In genomic region chr3:107503716-107504115, GRCm38 (mm10) we compare ENCODE assay signal across 14 mouse cellular contexts.
"Had no signal": no experiment of that assay in that cellular context is flagged by ENCODE, and none has a peak within 500 bp of the region (broad histone marks: within the 10 kb centered on the region; RNA-seq: fewer than 3 reads in every experiment).

No protein-coding gene starts in this region.

- DNase-seq: gastrocnemius, postnatal 14 days; gastrocnemius, postnatal 36 days; heart, adult 11 months; heart, adult 2 months; heart, postnatal 14 days; heart, postnatal 36 days; kidney, adult 11 months; kidney, adult 2 months; kidney, adult 9 months; kidney, postnatal 25 days; kidney, postnatal 4 days; liver; liver, embryonic 13.5 days; liver, postnatal 0 days had no signal
